Mouse (Mus musculus) cerebellum, adult 9-11 months (tissue): ENCODE measurements around the gene Dus4l.
"Not testable (repeated sequence)": the region's sequence is repeated elsewhere in the genome, so short reads cannot be mapped to it uniquely, and the experiment has no call there.

Experiments used
- DNase-seq: peaks from one replicate; pipeline ENCODE4 v3.0.0; 2022

The Dus4l gene

GRCm38 (mm10) chr12:31654197-31654964 lies at the start of gene Dus4l, which contains the start of gene Cog5:
TSS of gene Dus4l (minus strand) at chr12:31654826.
TSS of gene Cog5 (plus strand) at chr12:31654869.
- DNase-seq, result peak; percentile 95

DNA sequence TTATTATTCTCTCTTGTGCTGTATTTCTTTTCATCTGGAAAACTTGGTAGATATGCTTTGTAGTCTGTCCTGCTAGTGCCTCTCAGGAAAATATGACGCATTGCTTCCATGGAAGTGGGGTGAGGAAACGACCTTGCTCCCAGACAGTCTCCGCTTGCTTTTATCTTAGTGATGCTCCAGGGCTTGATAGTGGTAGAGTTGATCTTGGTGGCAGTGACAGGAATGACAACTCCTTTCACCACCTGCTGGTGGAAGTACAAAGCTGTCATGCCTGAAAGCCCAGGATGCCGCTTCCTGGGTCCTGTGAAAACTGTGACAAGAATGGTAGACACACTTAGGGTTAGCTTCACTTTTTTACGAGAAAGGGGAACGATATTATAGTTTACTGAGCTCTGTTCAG lies 49.3 kb upstream of the Dus4l start:
- no peak for DNase-seq

DNA sequence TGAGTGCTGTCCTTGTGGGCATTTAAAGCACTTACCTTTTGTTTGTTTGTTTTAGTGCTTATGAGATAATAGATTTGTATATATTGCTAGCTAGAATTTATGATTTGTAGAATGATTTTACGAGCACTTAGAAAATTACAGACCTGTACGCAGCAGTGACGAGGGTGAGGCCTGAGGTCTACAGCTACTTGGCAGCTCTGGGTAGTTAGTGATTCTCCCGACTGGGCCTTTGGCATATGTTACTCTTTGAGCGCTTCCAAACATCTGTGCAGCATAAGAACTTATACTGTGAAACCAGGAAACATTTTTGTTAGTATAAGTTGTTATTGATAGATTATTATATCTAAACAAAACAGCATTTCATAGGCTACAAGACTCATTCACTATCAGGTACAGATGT lies 46.8 kb upstream of the Dus4l start:
- DNase-seq, result no peak

GRCm38 (mm10) chr12:31700623-31701347 lies 46.2 kb upstream of the Dus4l start:
- no peak for DNase-seq

DNA sequence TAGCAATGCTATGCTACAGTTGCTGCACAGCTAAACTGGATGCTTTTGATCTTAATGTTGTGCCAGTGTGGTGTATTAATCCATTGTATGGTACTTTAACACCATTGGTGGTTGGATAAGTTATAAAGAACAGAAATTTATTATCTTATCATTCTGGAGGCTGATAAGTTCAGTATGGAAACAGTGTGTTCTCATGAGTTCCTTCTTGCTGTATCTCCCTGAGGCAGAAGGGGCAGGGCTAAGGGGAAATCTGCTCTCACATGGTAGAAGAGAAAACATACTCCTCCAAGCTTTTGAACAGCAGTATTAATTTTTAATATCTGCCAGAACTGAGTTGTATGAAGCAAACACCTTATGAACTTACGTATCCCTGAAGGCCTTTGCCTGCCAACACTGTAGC lies 38.7 kb upstream of the Dus4l start:
- DNase-seq, result no peak

- DNase-seq, result no peak
Measured at GRCm38 (mm10) chr12:31686679-31687078, 32.1 kb upstream of the Dus4l start.

- no peak for DNase-seq
Measured at GRCm38 (mm10) chr12:31667187-31667586, 12.6 kb upstream of the Dus4l start.

DNA sequence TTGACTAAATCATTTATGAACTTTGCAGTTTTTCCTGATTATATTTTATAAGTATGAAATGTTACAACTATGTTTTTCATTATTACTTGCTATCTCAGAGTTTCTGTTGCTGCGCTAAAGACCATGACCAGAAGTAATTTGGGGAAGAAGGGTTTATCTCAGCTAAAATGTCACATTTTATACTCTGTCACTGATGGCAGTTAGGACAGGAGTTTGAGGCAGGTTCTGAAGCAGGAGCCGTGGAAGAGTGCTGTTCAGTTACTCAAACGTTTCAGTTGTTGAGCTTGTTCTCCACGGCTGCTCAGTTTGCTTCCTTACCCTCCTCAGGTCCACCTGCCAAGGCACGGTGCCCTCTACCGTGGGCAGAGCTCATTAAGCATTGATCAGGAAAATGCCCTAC lies 11.4 kb upstream of the Dus4l start:
- DNase-seq, result no peak

- no peak for DNase-seq
Measured at GRCm38 (mm10) chr12:31656841-31657240, 2.2 kb upstream of the Dus4l start.

GRCm38 (mm10) chr12:31654965-31655477 lies 395 bp upstream of the Dus4l start:
- no peak for DNase-seq

DNA sequence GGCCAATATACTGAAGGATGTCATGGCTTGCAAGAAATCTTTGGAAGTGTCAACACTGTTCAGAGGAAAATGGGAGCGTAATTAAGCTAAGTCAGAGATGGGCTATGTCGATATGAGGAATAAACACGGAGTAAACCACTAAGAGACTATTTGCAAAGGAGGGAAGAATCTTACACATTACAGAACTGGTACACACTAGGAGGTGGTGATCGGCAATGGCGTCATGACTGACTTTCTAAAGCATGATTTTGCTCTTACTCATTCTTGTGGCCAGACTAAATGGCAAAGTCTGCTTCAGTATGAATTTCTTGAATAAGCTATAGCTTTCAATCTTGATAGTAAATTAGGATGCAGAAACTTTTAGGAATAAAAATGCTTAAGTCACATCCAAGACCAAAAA lies 1.0 kb downstream of the Dus4l start:
- no peak for DNase-seq

DNA sequence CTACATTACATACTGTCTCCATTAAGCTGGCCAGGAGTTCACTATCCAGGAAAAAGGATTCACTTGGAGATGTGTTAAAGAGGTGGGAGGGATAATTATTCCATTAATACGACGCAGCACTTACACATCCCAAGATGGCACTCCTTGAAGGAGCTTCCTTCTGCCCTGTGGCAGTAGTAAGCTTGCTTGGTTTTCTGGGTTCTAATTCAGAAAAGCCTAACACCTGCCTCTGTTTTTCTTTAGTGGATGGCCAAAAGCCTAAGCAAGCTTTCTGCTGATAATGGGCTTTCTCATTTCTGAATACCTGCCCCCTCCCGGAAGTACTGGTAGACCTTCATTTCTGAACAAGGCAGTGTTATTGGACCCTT lies 19.4 kb downstream of the Dus4l start:
- DNase-seq, result peak; percentile 13

- DNase-seq, result peak; percentile 78
Measured at GRCm38 (mm10) chr12:31634343-31635239, 20.0 kb downstream of the Dus4l start, which contains the start of gene Bcap29. TSS of gene Bcap29 (minus strand) at chr12:31634658.

GRCm38 (mm10) chr12:31633970-31634342 lies 20.7 kb downstream of the Dus4l start:
- no peak for DNase-seq

GRCm38 (mm10) chr12:31628396-31628795 lies 26.2 kb downstream of the Dus4l start:
- DNase-seq, result not testable (repeated sequence)

- DNase-seq, result no peak
Measured at GRCm38 (mm10) chr12:31625016-31625415, 29.6 kb downstream of the Dus4l start.

DNA sequence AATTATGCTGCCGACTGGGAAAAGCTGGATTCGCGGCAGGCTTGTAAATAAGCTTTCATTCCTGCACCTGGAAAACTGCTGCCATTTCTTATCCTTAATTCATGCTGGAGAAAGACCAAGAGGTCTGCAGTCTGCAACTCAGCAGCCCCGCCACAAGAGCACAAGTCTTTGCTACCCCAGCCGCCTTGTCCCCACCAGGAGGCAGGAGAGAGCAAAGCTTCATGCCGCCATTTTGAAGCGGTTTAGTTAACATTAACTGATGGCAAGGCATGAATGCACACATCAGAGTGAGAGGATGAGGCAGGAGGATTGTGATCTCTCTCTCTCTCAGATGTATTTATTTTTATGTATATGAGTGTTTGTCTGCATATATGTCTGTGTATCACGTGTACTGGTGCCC lies 34.5 kb downstream of the Dus4l start:
- DNase-seq, result no peak

DNA sequence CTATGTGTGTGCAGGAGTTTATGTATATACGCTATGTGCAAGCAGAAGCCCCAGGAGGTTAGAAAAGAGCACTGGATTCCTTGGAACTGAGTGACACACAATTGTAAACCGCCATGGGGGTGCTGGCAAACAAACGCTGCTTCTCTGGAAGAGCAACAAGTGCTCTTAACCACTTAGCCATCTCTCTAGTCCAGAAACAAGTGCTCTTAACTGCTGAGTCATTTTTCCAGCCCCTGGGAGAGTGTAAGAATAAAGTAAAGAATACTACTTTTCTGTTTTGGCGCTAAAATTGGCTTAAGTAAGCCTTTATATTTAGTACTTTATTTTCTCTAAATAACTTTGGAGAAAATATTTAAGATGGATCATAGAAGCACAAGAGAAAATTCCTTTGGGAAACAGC lies 41.3 kb downstream of the Dus4l start:
- no peak for DNase-seq

DNA sequence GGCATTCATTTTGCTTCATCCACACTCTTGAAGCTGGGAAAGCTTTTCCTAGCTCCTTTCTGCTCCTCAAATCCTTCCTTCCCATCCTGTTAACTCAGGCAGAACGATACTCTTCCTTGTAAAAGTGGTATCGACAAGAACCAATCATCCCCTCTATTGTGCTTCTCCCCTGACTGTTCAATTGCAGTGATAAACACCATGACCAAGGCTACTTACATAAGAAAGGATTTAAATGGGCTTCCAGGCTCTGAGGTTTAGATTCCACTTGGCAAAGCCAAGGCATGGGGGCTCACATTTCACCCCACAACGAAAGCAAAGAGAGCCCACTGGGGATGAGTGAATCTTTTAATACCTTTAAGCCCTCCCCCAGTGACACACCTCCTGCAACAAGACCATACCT lies 46.5 kb downstream of the Dus4l start:
- no peak for DNase-seq

- DNase-seq, result peak; percentile 23
Measured at GRCm38 (mm10) chr12:31604894-31605293, 49.7 kb downstream of the Dus4l start.

DNA sequence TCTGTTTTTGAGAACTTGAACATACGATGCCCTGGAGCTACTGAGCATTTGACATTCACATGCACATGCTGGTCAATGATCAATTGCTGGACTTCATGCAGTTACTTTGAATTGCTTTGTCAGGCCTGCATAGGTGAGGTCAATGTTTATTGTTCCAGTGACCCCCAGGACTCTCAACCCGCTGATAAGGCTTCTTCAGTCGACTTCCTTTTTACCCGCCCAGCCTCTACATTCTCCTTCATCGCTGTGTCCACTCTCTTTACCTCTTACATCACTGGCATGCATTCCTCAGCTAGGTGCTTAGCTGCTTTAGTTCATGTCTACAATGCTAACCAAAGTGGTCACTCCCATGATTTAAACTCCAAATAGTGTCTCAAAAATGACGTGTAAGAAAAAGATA lies 51.0 kb downstream of the Dus4l start:
- DNase-seq, result no peak

- DNase-seq, result no peak
Measured at GRCm38 (mm10) chr12:31594296-31594695, 60.3 kb downstream of the Dus4l start.

DNA sequence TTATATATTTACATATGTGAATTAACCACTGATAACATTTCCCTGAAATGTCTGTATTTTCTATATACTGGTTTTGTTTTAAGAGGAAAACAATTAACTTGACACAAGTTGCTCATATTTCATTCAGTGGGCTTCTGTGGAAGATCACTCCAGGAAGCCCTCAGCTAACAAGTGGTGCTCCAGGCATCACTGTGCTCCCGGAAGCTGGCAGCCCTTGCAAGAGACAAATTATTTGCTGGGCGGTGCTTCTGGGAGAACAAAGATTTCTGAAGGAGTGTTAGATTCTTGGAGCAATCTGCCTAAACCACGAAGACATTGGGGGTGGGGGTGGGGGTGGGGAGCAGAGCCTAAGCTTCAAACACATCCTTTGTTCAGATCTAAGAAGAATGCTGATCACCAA lies 62.6 kb downstream of the Dus4l start:
- DNase-seq, result no peak
